Mouse (Mus musculus): ENCODE data around the gene Thoc7. TPM values are rescaled to one million over a fixed set of nuclear protein-coding genes. Genes with fewer than 3 reads are reported as not detected.

Thoc7 gene
- polyA plus RNA-seq, 1 experiment: 13.4 TPM

DNA sequence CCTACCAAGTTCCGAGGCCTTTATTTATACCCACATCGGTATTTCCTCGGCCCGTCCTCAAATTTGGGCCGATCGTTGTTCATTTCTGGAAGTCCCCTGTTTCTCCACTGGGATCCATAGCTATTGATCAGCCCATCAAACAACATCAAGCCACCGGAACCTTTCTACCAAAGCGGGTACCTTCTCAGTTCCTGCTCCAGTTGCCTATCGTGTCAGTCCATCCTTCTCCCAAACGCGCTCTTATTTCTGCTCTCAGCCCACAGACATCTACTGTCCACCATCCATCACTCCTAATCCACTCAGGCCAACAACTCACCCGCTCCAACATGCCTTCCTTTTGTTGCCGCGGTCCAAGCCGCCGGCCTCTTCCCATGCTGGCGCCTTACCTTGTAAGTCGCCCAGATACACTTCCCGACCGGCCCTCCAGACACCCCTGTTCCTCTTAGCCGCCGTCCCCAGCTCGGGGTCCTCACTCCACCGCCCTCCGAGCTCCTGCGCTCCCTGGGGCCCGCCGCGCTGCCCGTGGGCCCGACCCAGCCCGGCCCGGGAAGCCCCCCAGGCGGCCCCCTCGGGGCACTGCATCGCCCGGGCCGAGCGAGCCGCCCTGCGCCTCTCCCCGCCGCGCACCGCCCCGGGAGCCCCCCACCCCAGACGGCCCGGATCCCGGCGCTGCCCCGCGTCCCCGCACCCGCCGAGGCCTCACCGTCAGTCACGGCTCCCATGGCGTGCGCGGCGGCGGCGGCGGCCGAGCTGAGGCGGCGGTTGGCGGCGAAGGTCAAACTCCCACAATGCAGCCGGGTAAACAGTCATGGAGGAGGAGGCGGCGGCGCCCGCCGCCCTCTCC, 948 bp downstream of the Thoc7 start:
- no peak for TF ChIP-seq GATA1 (IDR thresholded peaks at IDR 0.05; ENCODE audit: low read length)

DNA sequence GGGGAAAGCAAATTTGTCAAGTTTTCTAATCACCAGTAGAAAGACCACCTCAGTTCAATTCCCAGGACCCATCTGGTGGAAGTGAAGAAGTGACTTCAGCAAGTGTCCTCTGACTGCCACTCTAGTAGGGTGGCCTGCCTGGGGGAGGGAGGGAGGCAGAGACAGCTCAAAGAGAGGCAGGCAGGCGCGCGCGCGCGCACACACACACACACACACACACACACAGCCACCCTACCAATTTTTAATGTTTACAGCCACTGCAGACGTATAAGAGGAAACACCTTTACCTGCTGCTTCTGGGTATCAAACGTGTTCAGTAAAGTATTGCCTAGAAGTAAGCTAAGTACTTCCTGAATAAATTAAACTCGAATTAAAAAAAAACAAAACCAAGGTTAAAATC, 1.6 kb downstream of the Thoc7 start:
- TF ChIP-seq GATA1 (IDR thresholded peaks at IDR 0.05; ENCODE audit: low read length): no peak

DNA sequence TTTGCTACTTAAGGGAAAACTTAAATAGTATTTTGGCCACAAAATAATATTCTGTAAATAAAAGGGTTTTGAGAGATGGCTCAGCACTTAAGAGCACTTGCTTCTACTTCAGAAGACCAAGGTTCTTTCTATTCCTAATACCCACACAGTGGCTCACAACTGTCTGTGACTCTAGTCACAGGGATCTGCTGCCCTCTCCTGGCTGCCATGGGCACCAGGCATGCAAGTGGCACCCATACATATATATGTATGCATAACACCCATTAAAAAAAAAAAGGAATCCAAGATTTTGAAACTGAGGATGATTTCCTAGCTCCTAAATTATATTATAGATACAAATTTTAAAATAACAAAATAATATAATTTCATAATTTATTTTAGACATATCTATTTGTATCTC, 11.3 kb downstream of the Thoc7 start:
- no peak for TF ChIP-seq GATA1 (IDR thresholded peaks at IDR 0.05; ENCODE audit: low read length)

DNA sequence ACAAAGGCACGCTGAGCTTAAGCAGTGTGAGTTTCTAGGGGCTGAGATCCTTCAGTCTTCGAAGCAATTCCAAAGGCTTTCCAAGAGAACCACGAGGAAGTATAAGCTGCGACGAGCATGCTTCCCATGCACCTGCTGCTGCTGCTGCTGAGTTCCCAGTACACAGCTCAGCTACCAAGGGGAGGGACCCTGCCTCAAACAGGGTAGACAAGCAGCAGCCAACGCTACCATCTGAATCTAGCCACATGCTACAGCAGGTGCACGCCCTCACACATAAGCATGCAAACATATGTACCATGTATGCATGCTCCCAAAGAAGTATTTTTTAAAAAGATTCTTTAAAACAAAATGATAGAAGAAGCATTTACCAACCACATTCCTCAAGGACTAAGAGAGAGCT, 13.3 kb downstream of the Thoc7 start:
- no peak for TF ChIP-seq GATA1 (IDR thresholded peaks at IDR 0.05; ENCODE audit: low read length)

DNA sequence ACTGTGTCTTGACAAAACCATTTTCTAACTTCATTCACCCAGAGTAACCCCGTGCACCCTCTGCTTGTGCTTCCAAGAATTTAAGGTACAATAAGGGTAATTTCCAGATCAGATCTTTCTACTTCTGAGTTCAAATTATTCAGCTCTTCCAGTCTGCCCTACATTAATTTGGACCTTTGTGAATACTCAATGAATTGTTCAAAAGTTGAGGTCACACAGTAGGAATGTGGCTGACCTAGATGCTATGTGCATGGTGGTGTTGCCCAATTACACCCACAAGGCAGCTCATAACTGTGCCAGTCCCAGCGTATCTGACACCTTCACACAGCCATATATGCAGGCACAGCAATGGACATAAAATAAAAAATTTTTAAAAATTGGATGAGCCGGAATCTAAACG, 17.0 kb downstream of the Thoc7 start:
- TF ChIP-seq GATA1 (IDR thresholded peaks at IDR 0.05; ENCODE audit: low read length): no peak

DNA sequence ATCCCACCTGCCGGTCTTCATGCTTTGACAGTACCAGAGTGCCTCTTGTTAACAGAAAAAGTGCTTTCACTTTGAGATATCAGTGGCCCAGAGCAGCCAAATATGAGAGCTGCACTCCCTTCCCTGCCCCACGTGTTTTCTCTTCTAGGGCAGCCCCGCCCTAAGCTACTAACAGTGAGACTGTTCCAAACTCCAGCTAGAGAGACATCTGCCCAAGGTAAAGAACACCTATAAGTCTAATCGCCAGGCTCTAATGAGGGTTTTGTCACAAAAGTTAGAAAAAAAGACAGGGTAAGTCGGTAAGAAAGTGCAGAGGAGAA, 27.6 kb downstream of the Thoc7 start:
- TF ChIP-seq GATA1 (IDR thresholded peaks at IDR 0.05; ENCODE audit: low read length): no peak

DNA sequence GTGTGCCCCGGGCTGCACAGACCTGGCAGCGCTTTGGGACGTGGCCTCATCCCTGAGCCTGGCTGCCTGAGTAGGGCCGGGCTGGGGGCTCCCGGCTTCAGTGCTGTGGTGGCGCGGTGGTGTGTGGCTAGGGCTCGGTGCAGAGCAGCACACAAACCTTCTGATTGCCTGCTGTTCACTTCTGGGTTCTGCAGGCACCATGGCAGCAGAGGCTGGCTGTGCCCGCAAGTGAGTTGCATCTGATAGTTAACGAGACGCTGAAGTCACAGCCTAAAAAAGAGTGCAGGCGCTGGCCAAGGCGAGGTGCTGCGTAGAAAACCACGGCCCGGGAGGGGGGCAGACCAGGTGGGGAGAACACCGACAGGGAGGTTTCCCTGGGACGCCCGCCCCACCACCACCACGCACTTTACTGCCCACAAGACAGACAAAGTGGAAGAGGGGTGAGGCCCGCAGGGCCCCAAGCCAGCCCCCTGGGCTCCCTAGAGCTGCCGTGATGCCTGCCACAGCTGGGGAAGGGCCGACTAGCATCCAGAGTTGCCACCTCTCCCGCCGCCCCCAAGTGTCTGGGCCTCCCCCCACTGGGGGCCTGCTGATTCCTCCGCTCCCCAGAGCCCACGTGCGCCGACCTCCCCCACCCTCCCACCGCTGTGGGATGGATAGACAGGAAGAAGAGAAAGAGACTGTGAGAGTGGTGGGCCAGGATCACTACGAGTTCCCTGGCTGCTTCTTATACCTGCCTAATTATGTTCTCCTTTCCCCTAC, 28.2 kb downstream of the Thoc7 start:
- TF ChIP-seq GATA1 (IDR thresholded peaks at IDR 0.05; ENCODE audit: low read length): no peak

DNA sequence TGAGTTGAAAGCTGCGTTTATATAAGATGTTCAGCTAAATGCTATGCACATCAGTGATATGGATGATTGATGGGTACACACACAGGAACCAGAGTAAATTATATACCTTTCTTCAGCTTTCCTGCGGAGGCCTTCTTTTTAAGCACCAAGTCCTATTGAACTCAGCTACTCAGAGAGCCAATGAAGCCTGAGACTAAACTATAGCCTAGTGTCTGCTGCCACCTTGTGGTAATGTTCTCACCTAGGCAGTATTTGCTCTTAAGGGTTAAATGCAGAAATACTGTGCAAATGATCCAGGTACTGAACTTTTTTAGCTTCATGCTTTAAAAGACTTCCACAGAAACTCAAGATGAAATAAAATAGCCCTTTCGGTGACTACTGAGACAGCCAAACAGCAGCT, 44.0 kb downstream of the Thoc7 start:
- no peak for TF ChIP-seq GATA1 (IDR thresholded peaks at IDR 0.05; ENCODE audit: low read length)

DNA sequence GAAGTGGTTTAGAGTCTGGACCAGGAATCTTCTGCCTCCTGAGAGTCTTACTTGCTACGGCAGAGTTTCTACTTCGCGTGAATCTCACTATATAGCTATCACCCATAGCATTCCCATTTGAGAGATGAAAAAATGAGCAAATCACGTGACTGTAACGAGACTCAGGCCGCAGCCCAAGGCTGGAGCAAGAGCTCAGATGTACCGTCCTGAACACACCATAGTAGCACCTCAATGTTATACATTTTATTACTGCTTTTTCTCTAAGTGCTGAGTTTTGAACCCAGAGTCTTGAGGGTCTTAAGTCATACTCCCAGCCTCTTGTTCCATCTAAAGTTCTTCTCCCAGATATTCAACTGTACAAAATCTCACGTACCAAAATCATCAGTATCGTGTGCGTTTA, 44.4 kb downstream of the Thoc7 start:
- no peak for TF ChIP-seq GATA1 (IDR thresholded peaks at IDR 0.05; ENCODE audit: low read length)

DNA sequence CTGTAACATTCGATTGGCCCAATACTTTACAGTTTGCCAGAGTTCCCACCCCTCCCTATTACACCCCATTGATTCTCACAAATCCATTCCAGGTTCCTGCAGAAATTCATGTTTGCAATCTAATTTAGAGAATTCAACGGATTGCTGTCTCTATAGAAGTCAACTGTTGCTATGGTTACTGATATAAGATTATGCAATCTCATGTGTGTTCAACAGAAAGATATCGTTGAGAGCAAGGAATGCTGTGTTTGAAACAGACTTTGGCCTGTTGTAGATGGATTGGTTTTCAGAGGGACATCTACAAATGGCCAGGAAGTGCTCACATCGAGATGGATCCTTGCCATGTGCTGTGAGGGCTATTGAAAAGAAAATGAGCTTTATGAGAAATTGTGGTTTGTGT, 46.4 kb downstream of the Thoc7 start:
- TF ChIP-seq GATA1 (IDR thresholded peaks at IDR 0.05; ENCODE audit: low read length): no peak

DNA sequence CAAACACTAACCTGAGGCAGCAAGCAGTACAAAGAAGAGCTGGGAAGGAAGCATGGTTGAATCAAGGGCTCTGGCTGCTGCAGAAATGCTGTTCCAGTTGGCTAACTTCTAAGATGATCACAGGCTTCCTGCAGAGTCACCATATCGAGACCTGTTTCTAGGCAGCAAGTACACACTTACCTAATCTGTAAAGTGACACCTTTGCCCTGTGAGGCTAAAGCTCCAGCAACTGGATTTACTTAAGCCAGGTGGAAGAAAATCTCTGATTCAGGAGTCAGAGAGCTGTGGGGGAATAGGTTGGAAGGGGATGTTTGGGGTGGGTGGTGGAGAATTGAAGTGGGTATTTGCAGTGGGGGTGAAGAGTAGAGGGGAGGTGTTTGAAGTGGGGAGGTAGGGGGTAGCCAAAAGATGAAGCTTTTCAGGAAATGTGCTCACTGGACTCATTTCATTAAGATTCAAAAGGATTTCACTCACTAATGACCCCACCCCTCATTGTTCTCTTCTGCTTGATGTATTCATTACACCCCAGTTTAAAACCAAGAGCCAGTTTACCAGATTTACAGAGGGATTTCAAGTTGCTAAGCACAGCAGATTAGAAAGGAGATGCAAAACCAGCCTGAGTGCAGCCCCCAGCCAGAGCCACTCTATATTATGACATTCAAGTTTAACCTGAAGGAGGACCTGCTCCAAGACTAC, 47.1 kb downstream of the Thoc7 start, which contains the start of gene Gm281:
TSS of gene Gm281 (minus strand) at position 92 of the 696 bp plus-strand sequence.
- no peak for TF ChIP-seq GATA1 (IDR thresholded peaks at IDR 0.05; ENCODE audit: low read length)

DNA sequence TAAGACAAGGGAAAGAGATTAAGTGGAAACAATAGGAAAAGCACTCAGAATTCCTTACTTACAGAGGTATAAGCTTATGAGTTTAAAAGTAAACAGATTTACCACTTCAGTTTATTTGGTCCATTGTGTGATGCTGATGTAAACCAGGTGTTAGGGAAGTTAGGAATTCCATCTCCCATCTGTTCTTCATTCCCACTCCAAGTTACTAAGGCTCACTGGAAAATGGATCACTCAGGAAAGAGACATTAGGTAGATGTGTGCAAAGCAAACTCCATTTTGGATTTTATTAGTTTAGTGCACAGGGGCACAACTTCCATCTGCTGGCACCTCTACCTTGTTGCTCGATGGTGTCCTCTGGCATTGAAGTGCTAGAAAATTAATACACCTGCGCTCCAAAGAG, 51.5 kb downstream of the Thoc7 start:
- no peak for TF ChIP-seq GATA1 (IDR thresholded peaks at IDR 0.05; ENCODE audit: low read length)

DNA sequence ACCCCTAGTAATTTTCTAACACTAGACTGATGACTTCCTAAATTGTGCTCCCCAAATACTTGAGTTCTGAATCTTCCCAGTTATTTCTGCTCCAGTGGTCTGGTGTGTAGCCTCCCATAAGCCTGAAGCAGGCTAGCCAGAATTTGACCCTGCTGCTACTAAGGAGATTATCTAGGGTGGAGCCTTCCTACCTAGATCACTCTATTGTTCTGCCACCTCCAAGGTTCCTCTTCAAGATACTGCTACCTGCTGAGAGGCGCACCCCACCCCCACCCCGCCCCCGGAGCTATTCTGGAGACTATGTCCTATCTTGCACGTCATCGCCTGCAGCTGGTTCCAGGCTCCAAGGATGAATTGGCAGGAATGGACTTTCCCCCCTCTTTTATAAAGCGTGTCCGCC, 54.5 kb downstream of the Thoc7 start:
- TF ChIP-seq GATA1 (IDR thresholded peaks at IDR 0.05; ENCODE audit: low read length): no peak

DNA sequence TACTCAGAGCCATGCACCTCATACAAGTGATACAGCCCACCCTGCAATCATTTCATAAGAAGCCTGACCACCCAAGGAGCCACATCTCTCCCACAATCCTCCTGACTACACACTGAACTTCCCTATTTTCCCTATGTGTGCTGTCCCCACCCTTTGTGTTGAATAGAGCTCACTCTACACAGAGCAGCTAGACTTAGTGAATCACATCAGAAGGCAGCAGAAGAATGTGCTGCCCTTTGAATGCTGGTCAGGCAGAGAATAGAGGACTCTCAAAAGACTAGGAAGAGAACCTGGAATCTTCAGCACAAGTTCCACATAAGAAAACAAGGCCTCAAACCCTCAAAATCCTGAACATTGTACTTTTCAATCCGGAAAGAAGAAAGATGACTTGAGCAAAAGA, 55.2 kb downstream of the Thoc7 start:
- TF ChIP-seq GATA1 (IDR thresholded peaks at IDR 0.05; ENCODE audit: low read length): no peak

DNA sequence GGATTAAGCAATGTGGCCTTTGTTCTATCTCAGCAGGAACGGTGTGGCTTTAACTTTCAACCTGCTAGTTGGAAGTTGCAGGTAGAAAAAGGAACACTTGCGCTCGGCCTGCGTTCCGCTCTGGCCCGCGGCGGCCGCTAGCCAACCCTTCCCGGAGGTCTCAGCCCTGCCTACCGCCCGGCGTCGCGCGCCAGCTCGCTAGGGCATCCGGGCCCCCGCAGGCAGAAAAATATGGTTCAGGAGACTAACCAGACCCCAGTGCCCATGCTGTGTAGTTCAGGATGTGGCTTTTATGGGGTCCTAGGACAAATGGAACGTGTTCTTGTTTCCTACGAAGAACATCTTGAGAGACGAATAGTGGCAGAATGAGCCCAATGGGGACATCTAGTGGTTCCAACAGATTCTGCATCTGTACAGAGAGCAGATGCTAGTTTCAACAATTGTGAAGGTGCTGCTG, 60.0 kb downstream of the Thoc7 start:
- TF ChIP-seq GATA1 (IDR thresholded peaks at IDR 0.05; ENCODE audit: low read length): no peak

Other genes starting within 250 kb of the Thoc7 start
- not detected in 2 replicates for gene Gm281, start 47.4 kb downstream of the Thoc7 start, polyA plus RNA-seq (2012)
- 15.4 and 15.5 TPM in 2 replicates for gene Atxn7, start 412 bp downstream of the Thoc7 start, polyA plus RNA-seq (2012)
- gene Psmd6, start 159.1 kb upstream of the Thoc7 start, polyA plus RNA-seq (2012): 73.5 and 123 TPM in 2 replicates
- not detected in 2 replicates for gene Olfr720, start 225.0 kb upstream of the Thoc7 start, polyA plus RNA-seq (2012)